Mouse (Mus musculus): ENCODE results near the gene Luzp2.

Luzp2 gene

GRCm38 (mm10) chr7:54835372-54835851 is at the start of gene Luzp2:
Gene Luzp2, plus strand, starts transcription at chr7:54835498.
- peak; percentile 11 for DNase-seq (ENCODE audit: low read depth, low spot score)

DNA sequence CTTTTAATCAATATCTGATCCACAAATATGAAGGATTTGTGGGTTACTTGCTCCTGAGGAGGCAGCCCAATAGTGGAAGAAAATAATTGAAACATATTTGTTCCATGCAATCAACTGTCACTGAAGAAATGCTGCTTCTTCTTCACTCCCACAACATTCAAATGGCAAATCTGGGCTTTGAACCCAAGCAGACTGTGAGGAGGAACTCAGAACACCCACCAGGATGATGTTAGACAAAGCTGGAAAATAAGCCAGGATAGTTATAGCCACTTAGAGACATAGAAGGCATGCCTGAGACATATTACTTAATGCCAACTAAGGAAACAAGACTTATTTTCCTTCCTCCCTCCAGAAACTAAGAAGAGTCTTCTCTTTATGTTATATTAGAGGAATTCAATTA is 47.8 kb upstream of the Luzp2 start:
- no peak for DNase-seq (ENCODE audit: low read depth, low spot score)

- no peak for DNase-seq (ENCODE audit: low read depth, low spot score)
Observed at GRCm38 (mm10) chr7:54818606-54819005, 16.7 kb upstream of the Luzp2 start.

DNA sequence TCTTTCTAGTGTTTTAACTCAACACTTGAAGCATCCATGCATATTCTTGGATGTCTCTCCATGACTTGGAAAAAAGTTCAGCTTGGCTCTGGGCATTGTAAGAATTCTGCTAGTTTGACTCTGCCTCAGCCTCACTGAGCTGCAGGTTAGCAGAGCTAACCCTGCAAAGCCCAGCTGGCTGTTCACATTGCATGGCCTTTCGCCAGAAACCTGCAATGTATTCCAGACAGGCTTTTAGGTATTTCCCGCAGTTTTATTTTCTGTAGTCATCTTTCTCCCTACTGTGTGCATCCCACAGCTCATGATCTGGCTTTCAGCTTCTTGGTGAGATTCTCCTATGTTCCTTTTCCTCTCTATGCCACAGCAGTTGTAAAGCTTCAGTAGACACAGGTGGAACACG is 6.5 kb upstream of the Luzp2 start:
- no peak for DNase-seq (ENCODE audit: low read depth, low spot score)

DNA sequence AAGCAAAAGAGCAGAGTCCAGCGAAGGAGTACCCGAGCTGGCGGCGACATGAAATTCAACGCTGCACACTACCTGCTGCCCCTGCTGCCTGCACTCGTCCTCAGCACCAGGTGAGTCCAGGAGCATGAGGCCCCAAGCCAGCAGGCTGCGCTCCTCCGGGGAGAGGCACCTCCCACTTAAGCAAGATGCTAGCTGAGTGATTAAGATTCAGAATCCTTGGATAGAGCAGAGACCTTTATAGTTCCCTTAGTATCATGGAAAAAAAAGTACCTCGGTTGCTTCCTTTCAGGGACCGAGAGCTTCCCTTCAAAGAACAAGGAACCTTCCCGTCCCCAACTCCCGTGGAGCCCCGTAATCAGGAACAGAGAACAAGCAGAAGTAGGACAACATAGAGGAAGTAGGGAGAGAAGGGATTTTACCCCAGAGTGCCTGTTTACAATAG is 634 bp downstream of the Luzp2 start:
- no peak for DNase-seq (ENCODE audit: low read depth, low spot score)

DNA sequence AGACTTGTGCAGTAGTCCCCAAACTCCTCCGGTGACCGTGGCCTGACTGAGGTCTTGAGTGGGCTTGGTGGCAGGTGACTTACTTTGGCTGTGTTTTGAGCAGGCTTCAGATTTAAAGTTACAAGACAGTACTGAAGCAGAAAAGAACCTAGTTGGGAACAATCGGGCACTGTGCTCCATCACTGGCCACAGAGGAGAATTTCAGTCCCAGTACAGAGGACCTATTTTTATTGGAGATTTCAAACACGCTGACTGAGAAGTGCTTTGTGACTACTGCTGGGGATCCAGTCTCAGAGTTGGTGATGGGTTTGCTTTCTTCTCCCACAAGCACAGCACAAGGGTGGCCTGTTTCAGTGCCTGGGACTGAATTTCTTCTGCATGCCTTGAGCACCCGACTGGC is 1.1 kb downstream of the Luzp2 start:
- DNase-seq (ENCODE audit: low read depth, low spot score), result no peak

GRCm38 (mm10) chr7:54842807-54843335 is 7.6 kb downstream of the Luzp2 start:
- DNase-seq (ENCODE audit: low read depth, low spot score), result no peak

GRCm38 (mm10) chr7:54845875-54846691 is 10.8 kb downstream of the Luzp2 start:
- DNase-seq (ENCODE audit: low read depth, low spot score), result peak; percentile 30

- no peak for DNase-seq (ENCODE audit: low read depth, low spot score)
Observed at GRCm38 (mm10) chr7:54846692-54847020, 11.4 kb downstream of the Luzp2 start.

GRCm38 (mm10) chr7:54852860-54853259 is 17.6 kb downstream of the Luzp2 start:
- DNase-seq (ENCODE audit: low read depth, low spot score), result no peak

DNA sequence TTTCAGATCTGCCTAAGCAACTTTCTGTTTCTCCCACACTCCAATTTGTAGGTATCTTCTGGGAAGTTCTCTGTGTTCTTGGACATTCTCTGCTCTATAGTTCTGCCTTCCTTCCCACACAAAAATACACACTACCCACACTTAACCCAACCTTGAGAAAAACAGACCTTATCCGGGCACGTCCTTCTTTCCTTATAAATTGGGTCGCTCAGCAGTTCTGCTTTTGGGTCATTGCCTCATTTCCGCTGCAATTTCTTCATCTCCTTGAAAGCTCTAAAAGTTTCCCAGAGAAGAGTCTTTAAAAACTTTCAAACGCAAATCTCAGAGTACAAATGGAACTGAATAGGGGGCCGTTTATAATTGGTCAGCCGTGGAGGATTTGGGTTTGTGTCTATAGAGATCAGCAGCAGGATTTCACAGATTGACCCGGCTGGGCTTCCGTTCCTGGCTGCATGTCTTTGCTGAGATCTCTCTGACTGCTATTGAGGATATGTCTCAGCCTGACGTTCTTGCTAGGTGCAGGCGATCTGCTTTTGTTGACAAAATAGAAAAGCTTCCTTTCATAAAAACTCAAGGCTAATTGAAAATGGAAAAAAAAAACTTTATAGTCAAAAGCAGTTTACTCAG is 26.0 kb downstream of the Luzp2 start:
- DNase-seq (ENCODE audit: low read depth, low spot score), result no peak

DNA sequence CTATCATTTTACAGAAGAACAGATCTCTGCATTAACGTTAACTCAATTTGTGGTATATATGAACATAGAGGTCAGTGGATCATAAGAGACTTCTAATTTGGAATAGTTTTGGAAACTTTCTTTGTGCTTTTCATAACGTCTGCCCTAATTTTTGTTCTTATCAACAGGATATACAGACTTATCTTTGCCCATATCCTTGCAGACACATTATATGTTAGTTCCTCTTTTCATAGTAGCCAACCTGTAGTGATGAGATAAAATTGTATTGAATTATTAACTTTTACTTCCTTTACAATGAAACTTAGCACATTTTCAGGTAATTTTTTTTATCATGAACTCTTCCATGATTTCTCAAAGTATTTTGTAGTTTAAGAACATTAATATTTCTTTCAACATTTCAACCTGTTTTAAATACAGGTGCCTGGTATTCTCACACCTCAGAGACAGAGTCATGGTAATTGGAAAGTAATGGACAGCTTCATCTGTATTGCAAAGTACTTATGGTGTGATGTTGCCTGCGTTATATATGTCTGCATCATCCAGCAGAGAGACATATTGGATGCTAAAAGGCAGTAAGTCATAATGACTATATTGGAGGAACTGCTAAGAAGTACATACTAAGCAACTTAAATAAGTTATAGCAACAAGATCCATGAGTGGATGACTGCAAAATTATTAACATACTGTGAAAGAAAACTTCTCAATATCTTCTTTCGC is 43.8 kb downstream of the Luzp2 start:
- no peak for DNase-seq (ENCODE audit: low read depth, low spot score)

DNA sequence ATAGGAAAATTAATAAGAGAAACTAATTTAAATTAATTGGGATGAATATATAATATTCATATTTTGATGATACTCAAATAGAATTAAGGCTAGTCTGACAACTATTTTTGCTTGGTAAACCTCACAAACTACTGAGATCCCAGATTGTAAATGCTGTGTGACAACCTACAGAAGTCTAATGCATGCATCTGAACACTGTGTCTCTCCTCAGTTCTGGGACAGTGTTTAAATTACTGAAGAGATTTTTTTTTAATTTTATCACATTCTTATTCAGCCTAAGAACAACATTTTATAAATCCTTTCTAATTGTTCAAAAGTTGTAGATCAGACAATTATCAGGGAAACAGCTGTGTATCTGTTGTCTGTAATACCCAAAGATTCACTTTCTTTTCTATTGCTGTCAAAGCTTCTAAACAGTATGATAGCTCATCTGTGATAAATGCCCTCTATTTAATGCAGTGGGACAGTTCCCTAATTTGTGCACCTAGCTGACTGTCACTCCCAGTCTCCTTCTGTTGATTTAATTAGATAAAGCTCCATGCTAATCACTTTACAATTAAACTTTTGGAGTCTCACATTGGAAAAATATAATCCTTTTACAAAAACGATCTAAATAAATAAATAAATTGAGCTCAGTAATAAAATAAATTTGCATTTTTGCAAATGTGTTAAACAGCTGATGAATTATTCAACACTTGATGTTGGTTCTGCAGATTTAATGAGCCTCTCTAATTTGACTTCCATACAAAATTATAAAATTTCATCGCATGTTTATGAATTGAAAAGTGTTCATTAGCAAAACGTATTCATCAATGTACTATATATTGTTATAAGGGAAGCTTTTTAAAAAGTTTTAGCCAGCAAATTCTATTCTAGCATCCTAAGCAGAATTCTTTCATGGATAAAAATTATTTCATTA is 58.7 kb downstream of the Luzp2 start:
- no peak for DNase-seq (ENCODE audit: low read depth, low spot score)

DNA sequence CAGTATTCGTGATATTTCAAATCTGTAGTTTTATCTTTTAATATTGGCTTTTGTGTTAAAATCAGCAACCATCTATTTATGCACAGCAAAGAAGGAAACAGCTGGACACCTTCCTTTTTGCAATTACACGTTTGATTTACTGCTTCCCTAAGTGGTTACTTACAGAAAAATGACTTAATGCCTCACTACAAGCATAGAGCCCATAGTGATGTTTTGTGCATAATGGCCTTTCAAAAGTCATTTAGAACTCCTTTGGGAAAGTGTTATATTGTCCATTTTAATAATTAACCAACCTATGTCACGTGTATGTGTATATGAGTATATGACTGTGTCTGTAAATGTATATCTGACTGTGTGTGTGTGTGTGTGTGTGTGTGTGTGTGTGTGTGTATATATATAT is 63.3 kb downstream of the Luzp2 start:
- DNase-seq (ENCODE audit: low read depth, low spot score), result no peak

GRCm38 (mm10) chr7:54909958-54910357 is 74.7 kb downstream of the Luzp2 start:
- DNase-seq (ENCODE audit: low read depth, low spot score), result no peak

GRCm38 (mm10) chr7:54914030-54914429 is 78.7 kb downstream of the Luzp2 start:
- no peak for DNase-seq (ENCODE audit: low read depth, low spot score)

DNA sequence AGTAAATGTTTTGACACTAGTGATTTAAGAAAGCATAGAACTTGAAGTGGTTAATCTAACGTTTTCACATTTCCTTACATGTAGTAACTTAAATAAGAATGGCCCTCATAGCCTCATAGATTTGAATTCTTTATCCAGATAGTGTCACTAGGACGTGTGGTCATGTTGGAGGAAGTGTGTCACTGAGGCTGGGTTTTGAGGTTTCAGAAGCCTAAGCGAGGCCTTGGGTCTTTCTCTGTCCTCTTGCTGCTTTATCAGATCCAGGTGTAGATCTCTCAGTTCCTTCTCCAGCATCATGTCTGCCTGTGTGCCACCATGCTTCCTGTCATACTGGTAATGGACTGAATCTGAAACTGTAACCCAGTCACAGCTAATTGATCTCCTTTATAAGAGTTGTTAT is 86.7 kb downstream of the Luzp2 start:
- DNase-seq (ENCODE audit: low read depth, low spot score), result no peak

DNA sequence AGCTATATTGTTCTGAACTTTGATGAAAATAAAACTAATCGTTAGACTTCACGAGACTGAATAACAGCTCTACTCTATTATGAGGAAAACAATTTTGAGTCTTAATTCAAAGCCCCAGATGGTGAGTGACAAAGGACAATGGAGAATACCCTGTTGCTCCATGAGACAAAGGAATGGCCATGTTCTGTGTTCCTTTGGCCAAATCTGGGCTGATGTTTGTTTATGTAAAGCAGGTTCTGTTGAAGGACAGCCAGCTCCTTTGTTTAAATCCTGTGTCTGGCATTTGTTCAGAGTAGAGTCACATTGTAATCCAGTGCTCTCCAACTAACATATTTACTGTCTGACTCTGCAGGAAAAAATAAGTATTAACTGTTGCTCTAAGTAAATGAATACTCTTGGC is 121.5 kb downstream of the Luzp2 start:
- no peak for DNase-seq (ENCODE audit: low read depth, low spot score)

DNA sequence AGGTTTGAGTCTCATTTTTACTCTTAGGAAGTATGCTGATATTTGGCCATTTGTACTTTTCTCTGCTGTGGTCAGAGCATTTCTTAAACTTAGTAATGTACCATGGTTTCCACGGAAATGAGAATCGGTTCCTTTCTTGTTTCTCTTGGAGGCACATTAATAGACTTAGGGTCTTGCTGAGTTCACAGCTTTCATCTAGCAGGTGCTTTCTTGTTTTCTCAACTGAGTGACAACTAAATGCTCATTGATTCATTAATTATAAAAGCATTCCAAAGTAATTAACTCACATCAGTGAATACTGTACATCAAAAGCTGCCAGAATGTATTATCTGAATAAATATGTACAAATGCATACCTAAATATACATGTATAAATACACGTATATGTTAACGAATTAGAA is 127.4 kb downstream of the Luzp2 start:
- no peak for DNase-seq (ENCODE audit: low read depth, low spot score)

DNA sequence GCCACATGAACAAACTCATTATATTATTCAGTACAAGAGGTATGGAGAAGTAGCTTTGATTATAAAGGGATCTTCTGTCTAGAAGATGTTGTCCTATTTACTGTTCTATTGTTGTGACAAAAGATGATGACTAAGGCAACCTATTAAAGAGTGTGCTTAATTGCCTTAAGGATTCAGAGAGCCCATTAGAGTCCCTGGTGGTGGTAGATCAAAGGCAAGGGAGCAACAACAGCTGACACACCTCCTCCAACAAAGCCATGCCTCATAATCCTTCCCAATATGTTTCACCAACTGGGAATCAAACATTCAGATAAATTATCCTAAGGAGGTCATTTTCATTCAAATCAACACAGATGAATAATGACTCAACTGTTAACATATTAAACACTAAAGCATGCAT is 142.1 kb downstream of the Luzp2 start:
- DNase-seq (ENCODE audit: low read depth, low spot score), result no peak

GRCm38 (mm10) chr7:54980585-54980984 is 145.3 kb downstream of the Luzp2 start:
- DNase-seq (ENCODE audit: low read depth, low spot score), result no peak

All from retina, postnatal 7 days (tissue).